Mouse (Mus musculus): ENCODE data around the gene A730049H05Rik. TPM values are rescaled to one million over a fixed set of nuclear protein-coding genes. Genes with fewer than 3 reads are reported as not detected.

Gene A730049H05Rik
- polyA plus RNA-seq, 1 experiment from 2014 or later: 3.6 TPM

DNA sequence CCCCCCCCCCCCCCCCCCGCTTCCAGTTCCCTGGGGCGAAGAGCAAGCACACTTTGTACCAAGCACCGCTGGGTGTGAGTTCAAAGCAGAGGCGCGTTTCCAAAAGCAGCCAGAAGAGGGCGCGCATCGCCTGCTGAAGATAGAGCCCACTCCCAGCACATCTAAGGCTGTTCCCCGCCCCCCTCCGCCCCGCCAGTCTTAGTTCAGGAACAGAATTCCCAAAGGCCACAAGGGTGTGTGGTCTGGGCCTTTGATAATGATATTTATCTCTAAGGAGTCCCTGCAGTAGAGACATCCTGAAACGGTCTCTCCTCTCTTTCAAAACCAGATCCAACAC lies 28.9 kb upstream of the A730049H05Rik start:
- Histone ChIP-seq H3K4me1 (ENCODE audit: control insufficient read depth in 2 of 2, insufficient read depth in 2 of 2, low read length in 2 of 2) (no peaks in the 10 kb centered on the region; a peak in 1 of 4 replicates), H3K36me3 (ENCODE audit: control insufficient read depth, insufficient read depth, low read length) (peaks cover 22% of the 10 kb centered on the region; the same call in 1 of the 2 replicates), H3K4me3 (ENCODE audit: control insufficient read depth in 1 of 2, insufficient read depth in 1 of 2, low read depth in 1 of 2, low read length in 2 of 2) (peak overlapping the region in 1 of 2 experiments; percentile 23; a peak in 2 of 4 replicates), H3K4me2 (ENCODE audit: low read length) (peak overlapping the region; percentile 62), H3K27ac (replicated peaks in 1 of 2; ENCODE audit: control insufficient read depth in 1 of 2, insufficient read depth in 1 of 2, low read depth in 2 of 2, low read length in 2 of 2) (no peak overlapping the region), H3K9ac (ENCODE audit: low read length) (peak overlapping the region; percentile 64; the same call in 1 of the 2 replicates), H3K9me3 (ENCODE audit: control insufficient read depth, low read length) (no peaks in the 10 kb centered on the region), H3K27me3 (ENCODE audit: control insufficient read depth, insufficient read depth, low read length) (no peaks in the 10 kb centered on the region)
- ATAC-seq (ENCODE audit: insufficient number of reproducible peaks, insufficient read depth, low FRiP score, low read depth): peak; percentile 40; the same call in 1 of the 2 replicates
- WGBS: under 1% methylated on average over 11 of the region's 12 CpGs

DNA sequence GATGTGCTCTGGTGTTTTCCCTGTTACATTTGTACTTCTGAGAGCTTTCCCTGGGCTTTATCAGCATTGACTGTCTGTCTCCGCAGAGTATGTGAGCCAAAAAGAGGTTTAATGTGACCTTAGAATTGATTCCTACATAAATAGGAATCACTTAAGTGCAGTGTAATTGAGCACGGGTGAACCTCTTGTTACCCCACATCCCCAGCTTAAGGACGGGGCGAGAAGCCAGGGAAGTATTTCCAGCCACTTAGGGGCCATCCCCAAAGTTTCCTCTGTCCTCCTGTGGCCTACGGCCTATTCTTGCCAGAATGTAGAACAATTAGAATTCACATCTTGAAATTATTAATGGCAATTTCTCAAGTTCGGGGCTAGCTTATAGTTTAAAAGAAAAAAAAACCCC lies 22.5 kb upstream of the A730049H05Rik start:
- Histone ChIP-seq H3K27ac (replicated peaks in 1 of 2; ENCODE audit: control insufficient read depth in 1 of 2, insufficient read depth in 1 of 2, low read depth in 2 of 2, low read length in 2 of 2) (no peak overlapping the region), H3K9me3 (ENCODE audit: control insufficient read depth, low read length) (no peaks in the 10 kb centered on the region), H3K4me1 (ENCODE audit: control insufficient read depth in 2 of 2, insufficient read depth in 2 of 2, low read length in 2 of 2) (no peaks in the 10 kb centered on the region), H3K9ac (ENCODE audit: low read length) (no peak overlapping the region), H3K4me2 (ENCODE audit: low read length) (no peak overlapping the region), H3K27me3 (ENCODE audit: control insufficient read depth, insufficient read depth, low read length) (no peaks in the 10 kb centered on the region), H3K36me3 (ENCODE audit: control insufficient read depth, insufficient read depth, low read length) (peaks cover 71% of the 10 kb centered on the region), H3K4me3 (ENCODE audit: control insufficient read depth in 1 of 2, insufficient read depth in 1 of 2, low read depth in 1 of 2, low read length in 2 of 2) (no peak overlapping the region)
- no peak for ATAC-seq (ENCODE audit: insufficient number of reproducible peaks, insufficient read depth, low FRiP score, low read depth)
- 73% methylated on average over 6 of the region's 6 CpGs for WGBS

DNA sequence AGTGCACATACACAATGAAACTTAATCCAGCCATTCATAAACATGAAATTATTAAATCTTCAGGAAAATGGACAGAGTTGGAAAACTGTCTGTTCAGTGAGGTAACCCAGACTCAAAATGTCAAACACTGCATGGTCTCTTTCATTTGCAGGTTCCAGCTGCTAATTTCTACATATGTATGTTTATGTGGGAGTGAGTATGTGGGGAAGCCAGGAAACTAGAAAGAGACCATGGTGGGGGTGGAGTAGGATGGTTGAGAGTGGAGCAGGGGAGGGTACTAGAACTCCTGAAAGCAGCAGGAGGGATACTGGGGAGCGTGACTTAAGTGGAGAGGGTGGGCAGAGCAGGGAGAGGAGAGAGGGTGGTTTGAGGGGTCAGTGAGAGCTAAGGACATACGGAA lies 14.8 kb upstream of the A730049H05Rik start:
- ATAC-seq (ENCODE audit: insufficient number of reproducible peaks, insufficient read depth, low FRiP score, low read depth): no peak
- peaks cover 45% of the 10 kb centered on the region for H3K36me3 ChIP-seq (ENCODE audit: control insufficient read depth, insufficient read depth, low read length)
- peaks cover 12 to 13% of the 10 kb centered on the region in 2 experiments for H3K4me1 ChIP-seq (ENCODE audit: control insufficient read depth in 2 of 2, insufficient read depth in 2 of 2, low read length in 2 of 2)
- no peak overlapping the region for H3K4me3 ChIP-seq (ENCODE audit: control insufficient read depth in 1 of 2, insufficient read depth in 1 of 2, low read depth in 1 of 2, low read length in 2 of 2)
- no peaks in the 10 kb centered on the region for H3K9me3 ChIP-seq (ENCODE audit: control insufficient read depth, low read length)
- no peaks in the 10 kb centered on the region for H3K27me3 ChIP-seq (ENCODE audit: control insufficient read depth, insufficient read depth, low read length)
- no peak overlapping the region for H3K4me2 ChIP-seq (ENCODE audit: low read length)
- WGBS: 73% methylated on average over 2 of the region's 2 CpGs
- no peak overlapping the region for H3K9ac ChIP-seq (ENCODE audit: low read length)
- no peak overlapping the region for H3K27ac ChIP-seq (replicated peaks in 1 of 2; ENCODE audit: control insufficient read depth in 1 of 2, insufficient read depth in 1 of 2, low read depth in 2 of 2, low read length in 2 of 2)

DNA sequence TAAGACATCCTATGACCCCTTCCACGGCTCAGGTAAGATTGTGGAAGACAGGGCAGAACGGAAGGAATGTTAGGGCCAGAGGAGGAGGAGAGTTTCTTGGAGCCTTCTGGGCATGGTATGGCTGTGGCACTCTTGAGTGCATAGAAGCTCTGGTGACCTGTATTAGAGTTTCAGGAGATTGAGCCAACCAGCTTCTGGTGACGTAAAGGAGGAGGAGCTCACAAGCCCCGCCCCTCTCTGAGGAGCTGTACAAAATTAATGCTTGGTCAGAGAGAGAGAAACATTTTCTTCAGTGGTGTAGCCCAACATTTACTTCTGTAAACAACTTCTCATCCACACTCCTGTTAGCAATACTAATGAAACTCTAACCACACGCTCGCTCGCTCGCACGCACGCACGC lies 13.9 kb upstream of the A730049H05Rik start:
- 94% methylated on average over 11 of the region's 11 CpGs for WGBS
- no peak for ATAC-seq (ENCODE audit: insufficient number of reproducible peaks, insufficient read depth, low FRiP score, low read depth)
- Histone ChIP-seq H3K4me1 (ENCODE audit: control insufficient read depth in 2 of 2, insufficient read depth in 2 of 2, low read length in 2 of 2) (peaks cover 12 to 13% of the 10 kb centered on the region in 2 experiments), H3K4me3 (ENCODE audit: control insufficient read depth in 1 of 2, insufficient read depth in 1 of 2, low read depth in 1 of 2, low read length in 2 of 2) (no peak overlapping the region), H3K4me2 (ENCODE audit: low read length) (no peak overlapping the region), H3K9ac (ENCODE audit: low read length) (no peak overlapping the region), H3K27me3 (ENCODE audit: control insufficient read depth, insufficient read depth, low read length) (no peaks in the 10 kb centered on the region), H3K27ac (replicated peaks in 1 of 2; ENCODE audit: control insufficient read depth in 1 of 2, insufficient read depth in 1 of 2, low read depth in 2 of 2, low read length in 2 of 2) (no peak overlapping the region), H3K9me3 (ENCODE audit: control insufficient read depth, low read length) (no peaks in the 10 kb centered on the region), H3K36me3 (ENCODE audit: control insufficient read depth, insufficient read depth, low read length) (peaks cover 42% of the 10 kb centered on the region)

DNA sequence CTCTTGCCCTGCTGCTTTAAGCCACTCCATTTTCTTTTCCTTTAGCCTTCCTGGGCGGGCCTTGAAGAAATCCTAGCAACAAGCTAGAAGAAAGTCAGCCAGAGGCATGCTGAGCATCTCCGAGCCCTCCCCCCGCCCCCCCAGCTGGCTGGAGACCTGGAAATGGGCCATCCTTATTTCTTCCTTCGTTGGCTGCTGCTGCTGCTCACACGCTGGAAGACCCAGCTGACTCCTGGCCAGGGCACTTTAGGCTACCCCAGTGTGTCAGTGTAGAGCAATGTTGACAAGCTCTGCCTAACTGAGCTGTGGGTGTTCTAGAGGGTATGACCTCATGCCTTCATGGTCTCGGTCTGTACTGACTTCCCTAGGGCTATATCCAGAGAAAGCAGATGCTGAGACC lies 13.1 kb upstream of the A730049H05Rik start:
- Histone ChIP-seq H3K36me3 (ENCODE audit: control insufficient read depth, insufficient read depth, low read length) (peaks cover 35% of the 10 kb centered on the region), H3K4me1 (ENCODE audit: control insufficient read depth in 2 of 2, insufficient read depth in 2 of 2, low read length in 2 of 2) (peaks cover 15% of the 10 kb centered on the region in 2 experiments), H3K27ac (replicated peaks in 1 of 2; ENCODE audit: control insufficient read depth in 1 of 2, insufficient read depth in 1 of 2, low read depth in 2 of 2, low read length in 2 of 2) (peak overlapping the region; percentile 16 to 46; a peak in 3 of 4 replicates), H3K9me3 (ENCODE audit: control insufficient read depth, low read length) (no peaks in the 10 kb centered on the region), H3K4me2 (ENCODE audit: low read length) (no peak overlapping the region), H3K4me3 (ENCODE audit: control insufficient read depth in 1 of 2, insufficient read depth in 1 of 2, low read depth in 1 of 2, low read length in 2 of 2) (no peak overlapping the region), H3K9ac (ENCODE audit: low read length) (no peak overlapping the region), H3K27me3 (ENCODE audit: control insufficient read depth, insufficient read depth, low read length) (no peaks in the 10 kb centered on the region)
- WGBS: 39% methylated on average over 6 of the region's 6 CpGs
- ATAC-seq (ENCODE audit: insufficient number of reproducible peaks, insufficient read depth, low FRiP score, low read depth): 0 out of 2 replicates have a peak, but pooled peaks have one; percentile 66

DNA sequence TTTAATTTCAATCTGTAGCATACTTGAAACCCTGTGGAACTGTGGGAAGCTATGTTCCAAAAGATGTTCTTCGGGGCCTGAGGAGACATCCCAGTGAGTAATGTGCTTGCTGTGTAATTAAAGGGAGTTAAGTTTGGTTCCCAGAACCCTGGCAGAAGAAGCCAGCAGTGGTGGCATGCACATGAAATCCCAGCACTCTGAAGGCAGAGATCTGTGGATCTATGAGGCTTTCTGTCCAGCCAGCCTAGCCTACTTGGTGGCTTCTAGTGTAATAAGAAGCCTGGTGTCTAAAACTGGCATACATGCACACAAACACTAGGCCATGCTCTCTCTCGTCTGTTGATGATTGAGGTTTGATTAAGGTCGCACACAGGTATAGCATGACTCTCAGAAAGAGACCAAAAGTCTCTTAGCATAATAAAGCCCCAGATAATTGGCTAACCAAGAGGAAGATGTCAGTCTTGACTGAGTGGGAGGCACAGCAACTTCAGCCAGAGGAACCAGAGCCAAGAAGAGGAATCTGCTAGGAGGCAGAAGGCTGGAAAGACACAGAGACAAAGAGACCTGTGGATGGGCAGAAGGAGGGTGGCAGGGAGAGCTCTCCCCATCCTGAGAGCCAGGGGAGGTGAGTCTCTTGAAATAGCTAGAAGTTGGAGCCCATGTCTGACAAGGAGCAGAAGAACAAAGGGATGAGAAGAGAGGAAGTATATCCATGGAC lies 11.9 kb upstream of the A730049H05Rik start:
- 82% methylated on average over 3 of the region's 3 CpGs for WGBS
- ATAC-seq (ENCODE audit: insufficient number of reproducible peaks, insufficient read depth, low FRiP score, low read depth): no peak
- peaks cover 39% of the 10 kb centered on the region for H3K36me3 ChIP-seq (ENCODE audit: control insufficient read depth, insufficient read depth, low read length)

DNA sequence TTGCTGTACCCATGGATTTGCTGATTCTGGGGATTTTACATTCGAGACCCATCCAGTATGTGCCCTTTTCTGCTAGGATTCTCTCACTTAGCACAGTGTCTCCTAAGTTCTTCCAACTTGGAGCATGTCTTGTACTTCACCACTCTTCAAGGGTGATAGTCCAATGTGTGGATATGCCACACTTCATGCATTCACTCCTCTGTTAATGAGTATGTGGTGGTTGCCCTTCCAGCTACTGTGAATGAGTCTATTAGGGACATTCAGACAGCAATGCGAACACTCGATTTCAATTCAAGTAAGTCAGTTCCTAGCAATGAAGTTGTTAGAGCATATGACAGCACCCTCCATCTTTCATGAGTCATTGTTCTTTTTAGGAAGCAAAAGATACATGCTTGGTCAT lies 6.5 kb upstream of the A730049H05Rik start:
- WGBS: 92% methylated on average over 3 of the region's 3 CpGs
- peaks cover 4 to 19% of the 10 kb centered on the region in 2 experiments; a peak in 3 of 4 replicates for H3K4me1 ChIP-seq (ENCODE audit: control insufficient read depth in 2 of 2, insufficient read depth in 2 of 2, low read length in 2 of 2)
- H3K36me3 ChIP-seq (ENCODE audit: control insufficient read depth, insufficient read depth, low read length): peaks cover 38% of the 10 kb centered on the region
- no peak overlapping the region for H3K9ac ChIP-seq (ENCODE audit: low read length)
- no peaks in the 10 kb centered on the region for H3K9me3 ChIP-seq (ENCODE audit: control insufficient read depth, low read length)
- H3K27ac ChIP-seq (replicated peaks in 1 of 2; ENCODE audit: control insufficient read depth in 1 of 2, insufficient read depth in 1 of 2, low read depth in 2 of 2, low read length in 2 of 2): no peak overlapping the region
- no peak overlapping the region for H3K4me2 ChIP-seq (ENCODE audit: low read length)
- no peak overlapping the region for H3K4me3 ChIP-seq (ENCODE audit: control insufficient read depth in 1 of 2, insufficient read depth in 1 of 2, low read depth in 1 of 2, low read length in 2 of 2)
- ATAC-seq (ENCODE audit: insufficient number of reproducible peaks, insufficient read depth, low FRiP score, low read depth): no peak
- H3K27me3 ChIP-seq (ENCODE audit: control insufficient read depth, insufficient read depth, low read length): no peaks in the 10 kb centered on the region

More for the DNA sequence above, 11.9 kb upstream of the A730049H05Rik start:
- Histone ChIP-seq H3K9me3 (ENCODE audit: control insufficient read depth, low read length) (no peaks in the 10 kb centered on the region), H3K4me2 (ENCODE audit: low read length) (no peak overlapping the region), H3K4me1 (ENCODE audit: control insufficient read depth in 2 of 2, insufficient read depth in 2 of 2, low read length in 2 of 2) (peaks cover 17% of the 10 kb centered on the region in 2 experiments), H3K9ac (ENCODE audit: low read length) (no peak overlapping the region), H3K27me3 (ENCODE audit: control insufficient read depth, insufficient read depth, low read length) (no peaks in the 10 kb centered on the region), H3K27ac (replicated peaks in 1 of 2; ENCODE audit: control insufficient read depth in 1 of 2, insufficient read depth in 1 of 2, low read depth in 2 of 2, low read length in 2 of 2) (no peak overlapping the region), H3K4me3 (ENCODE audit: control insufficient read depth in 1 of 2, insufficient read depth in 1 of 2, low read depth in 1 of 2, low read length in 2 of 2) (no peak overlapping the region)

Data from heart, embryonic 14.5 days (tissue).